Comparison of ENCODE assay signal across 9 mouse cellular contexts in genomic region chr10:102435048-102435447, GRCm38 (mm10). TPM values are rescaled to one million over a fixed set of nuclear protein-coding genes. Genes with fewer than 3 reads are reported as not detected.
DNase-seq lines count a peak whose midpoint lies in the region; ATAC-seq lines count a peak whose summit lies in the region.
"Not testable (repeated sequence)": the region's sequence is repeated elsewhere in the genome, so short reads cannot be mapped to it uniquely, and the experiment has no call there.
"Had no signal": no experiment of that assay in that cellular context is flagged by ENCODE, and none has a peak within 500 bp of the region (broad histone marks: within the 10 kb centered on the region; RNA-seq: fewer than 3 reads in every experiment).

No protein-coding gene starts in this region.

- H3K27me3 ChIP-seq in embryonic facial prominence, embryonic 12.5 days; heart, embryonic 12.5 days (replicated peaks); intestine, embryonic 15.5 days (replicated peaks); neural tube, embryonic 14.5 days (ENCODE audit: control insufficient read depth, insufficient read depth, low read length): not testable (repeated sequence)

- not testable (repeated sequence) for ATAC-seq in embryonic facial prominence, embryonic 12.5 days (ENCODE audit: insufficient number of reproducible peaks, insufficient read depth, low FRiP score, low TSS enrichment)
- ATAC-seq in heart, embryonic 12.5 days (ENCODE audit: insufficient number of reproducible peaks, low FRiP score) = 0 out of 2 replicates have a peak, but pooled peaks have one; percentile 25
- ATAC-seq in intestine, embryonic 15.5 days = peak; percentile 69
- ATAC-seq in neural tube, embryonic 14.5 days (ENCODE audit: low read depth) = peak; percentile 71

- H3K9ac ChIP-seq in embryonic facial prominence, embryonic 12.5 days; heart, embryonic 12.5 days; intestine, embryonic 15.5 days; neural tube, embryonic 14.5 days (replicated peaks; ENCODE audit: low read depth, low read length): not testable (repeated sequence)

- H3K4me2 ChIP-seq in embryonic facial prominence, embryonic 12.5 days (replicated peaks) = peak overlapping the region; percentile 37; the same call in 1 of the 2 replicates
- H3K4me2 ChIP-seq in heart, embryonic 12.5 days; intestine, embryonic 15.5 days (replicated peaks); neural tube, embryonic 14.5 days (ENCODE audit: low read depth, low read length): not testable (repeated sequence)

- H3K4me3 ChIP-seq in embryonic facial prominence, embryonic 12.5 days; heart, embryonic 12.5 days; intestine, embryonic 15.5 days (replicated peaks); neural tube, embryonic 14.5 days (ENCODE audit: low read depth, low read length): not testable (repeated sequence)

- H3K9me3 ChIP-seq in embryonic facial prominence, embryonic 12.5 days; heart, embryonic 12.5 days (replicated peaks); intestine, embryonic 15.5 days; neural tube, embryonic 14.5 days (ENCODE audit: control insufficient read depth, low read length): not testable (repeated sequence)

- not testable (repeated sequence) for H3K36me3 ChIP-seq in embryonic facial prominence, embryonic 12.5 days; heart, embryonic 12.5 days; intestine, embryonic 15.5 days; neural tube, embryonic 14.5 days (ENCODE audit: control insufficient read depth, insufficient read depth, low read length)

- DNase-seq in adrenal gland, postnatal 14 days = peak; percentile 36
- DNase-seq in left cerebral cortex, adult 18-20 months (ENCODE audit: low spot score in 2 of 2) = peak; percentile 19 to 49
- peak; percentile 43 for DNase-seq in lung, postnatal 14 days
- peak; percentile 40 for DNase-seq in thymus, postnatal 4 days

- H3K27ac ChIP-seq in embryonic facial prominence, embryonic 12.5 days; heart, embryonic 12.5 days (ENCODE audit: poor library complexity, severe bottlenecking); intestine, embryonic 15.5 days; neural tube, embryonic 14.5 days (ENCODE audit: low read depth, low read length): not testable (repeated sequence)

- WGBS in embryonic facial prominence, embryonic 12.5 days = 4% methylated on average over 6 of the region's 7 CpGs
- WGBS in heart, embryonic 12.5 days = 4% methylated on average over 7 of the region's 7 CpGs
- 1% methylated on average over 7 of the region's 7 CpGs for WGBS in intestine, embryonic 15.5 days
- 6% methylated on average over 5 of the region's 7 CpGs for WGBS in neural tube, embryonic 14.5 days

- not testable (repeated sequence) for H3K4me1 ChIP-seq in embryonic facial prominence, embryonic 12.5 days; heart, embryonic 12.5 days (replicated peaks); intestine, embryonic 15.5 days (replicated peaks); neural tube, embryonic 14.5 days (ENCODE audit: control insufficient read depth, insufficient read depth, low read length)

RNA-seq across cellular contexts. Expression of gene Nts, which starts 55.2 kb away (rescaled TPM):
- total RNA-seq in adrenal gland, postnatal 14 days (2021) = 0.41 TPM in 1 of 2 replicates, not detected in the other
- 4.5 and 6.4 TPM in 2 replicates for polyA plus RNA-seq in embryonic facial prominence, embryonic 12.5 days (2016; fragmentation: Nextera tagmentation; extraction: Ambion mirVana)
- 10.1 and 10.2 TPM in 2 replicates for polyA plus RNA-seq in heart, embryonic 12.5 days (2016; fragmentation: Nextera tagmentation; extraction: Ambion mirVana)
- 2.2 and 2.9 TPM in 2 replicates for polyA plus RNA-seq in intestine, embryonic 15.5 days (2015; fragmentation: Nextera tagmentation; extraction: Ambion mirVana)
- 1 to 10 TPM; 6.2 TPM for total RNA-seq in left cerebral cortex, adult 18-20 months (2021)
- polyA plus RNA-seq in neural tube, embryonic 14.5 days (2014; fragmentation: Nextera tagmentation; extraction: Ambion mirVana) = 6.3 and 8.1 TPM in 2 replicates
- polyA plus RNA-seq: liver, embryonic 16.5 days had no signal
